Mouse (Mus musculus): ENCODE measurements around the gene Gm17482.

- TF ChIP-seq CTCF (IDR thresholded peaks at IDR 0.05; ENCODE audit: low read depth) = no peak
- no peak for TF ChIP-seq EP300 (IDR thresholded peaks at IDR 0.05; ENCODE audit: low read depth)
These were observed 50.9 kb downstream of the Gm17482 start for GRCm38 (mm10) chr6:115278086-115278485.

Data from liver, postnatal 0 days (tissue).